14 mouse cellular contexts compared by ENCODE assay signal in genomic region chr4:47707966-47708365, GRCm38 (mm10).
DNase-seq lines count a peak whose midpoint lies in the region; ATAC-seq and TF ChIP-seq lines count a peak whose summit lies in the region.
"Had no signal": no experiment of that assay in that cellular context is flagged by ENCODE, and none has a peak within 500 bp of the region (broad histone marks: within the 10 kb centered on the region; RNA-seq: fewer than 3 reads in every experiment).

No protein-coding gene starts in this region.

- no peak for TF ChIP-seq CTCF in midbrain, postnatal 0 days (IDR thresholded peaks at IDR 0.05)
- TF ChIP-seq CTCF in gastrocnemius, adult 2 months (IDR thresholded peaks at IDR 0.05), result no peak

- H3K27ac ChIP-seq in midbrain, postnatal 0 days (ENCODE audit: low read depth, low read length), result no peak overlapping the region
- no peak overlapping the region for H3K27ac ChIP-seq in midbrain, embryonic 13.5 days
- no peak overlapping the region for H3K27ac ChIP-seq in gastrocnemius, adult 2 months
- no peak overlapping the region for H3K27ac ChIP-seq in midbrain, embryonic 14.5 days (replicated peaks; ENCODE audit: low read depth, low read length)
- H3K27ac ChIP-seq: heart, embryonic 10.5 days; liver, embryonic 15.5 days had no signal

- DNase-seq in midbrain, postnatal 0 days (ENCODE audit: low spot score), result peak; percentile 42
- DNase-seq in gastrocnemius, adult 2 months, result peak; percentile 79
- peak; percentile 77 for DNase-seq in left cerebral cortex, adult 18-20 months (ENCODE audit: low spot score in 2 of 2)
- peak; percentile 84 for DNase-seq in telencephalon, adult 2 months (ENCODE audit: low read depth, low spot score)
- DNase-seq in urinary bladder, postnatal 36 days (ENCODE audit: low spot score in 2 of 2), result no peak
- DNase-seq in kidney, adult 18-20 months, result no peak
- DNase-seq in midbrain, embryonic 14.5 days, result no peak
- DNase-seq: retina, postnatal 1 day; thymus, postnatal 4 days had no signal

- no peak for ATAC-seq in midbrain, postnatal 0 days (ENCODE audit: low FRiP score)
- ATAC-seq in midbrain, embryonic 13.5 days, result no peak
- ATAC-seq in midbrain, embryonic 14.5 days (ENCODE audit: low FRiP score, low TSS enrichment), result no peak
- ATAC-seq: inflammation-experienced regulatory T-cells, adult 6 months had no signal

- no peaks in the 10 kb centered on the region for H3K4me1 ChIP-seq in midbrain, postnatal 0 days (ENCODE audit: insufficient read depth, low read length)
- H3K4me1 ChIP-seq in midbrain, embryonic 13.5 days (replicated peaks), result no peaks in the 10 kb centered on the region
- H3K4me1 ChIP-seq in midbrain, embryonic 14.5 days (ENCODE audit: control insufficient read depth, insufficient read depth, low read length), result no peaks in the 10 kb centered on the region
- H3K4me1 ChIP-seq: liver, embryonic 15.5 days had no signal

- intact Hi-C loops in gastrocnemius, adult 2 months (cut with DNase I), result no loop called here

- no peak overlapping the region for H3K4me2 ChIP-seq in midbrain, postnatal 0 days (ENCODE audit: low read depth, low read length, poor library complexity, severe bottlenecking)
- no peak overlapping the region for H3K4me2 ChIP-seq in midbrain, embryonic 13.5 days (replicated peaks)
- H3K4me2 ChIP-seq in midbrain, embryonic 14.5 days (ENCODE audit: low read length), result no peak overlapping the region
- H3K4me2 ChIP-seq: liver, embryonic 15.5 days had no signal

- H3K36me3 ChIP-seq in midbrain, postnatal 0 days (ENCODE audit: insufficient read depth, low read length), result no peaks in the 10 kb centered on the region
- no peaks in the 10 kb centered on the region for H3K36me3 ChIP-seq in midbrain, embryonic 13.5 days
- H3K36me3 ChIP-seq in midbrain, embryonic 14.5 days (ENCODE audit: control insufficient read depth, insufficient read depth, low read length), result no peaks in the 10 kb centered on the region
- H3K36me3 ChIP-seq: heart, embryonic 10.5 days; liver, embryonic 15.5 days had no signal

- H3K9ac ChIP-seq in midbrain, postnatal 0 days (replicated peaks; ENCODE audit: low read length, poor library complexity, severe bottlenecking), result no peak overlapping the region
- H3K9ac ChIP-seq in midbrain, embryonic 13.5 days (replicated peaks), result no peak overlapping the region
- H3K9ac ChIP-seq in midbrain, embryonic 14.5 days (replicated peaks; ENCODE audit: low read length), result no peak overlapping the region
- H3K9ac ChIP-seq: liver, embryonic 15.5 days had no signal

- no peaks in the 10 kb centered on the region for H3K9me3 ChIP-seq in midbrain, postnatal 0 days (ENCODE audit: low read length)
- H3K9me3 ChIP-seq in midbrain, embryonic 13.5 days, result no peaks in the 10 kb centered on the region
- no peaks in the 10 kb centered on the region for H3K9me3 ChIP-seq in midbrain, embryonic 14.5 days (ENCODE audit: control insufficient read depth, low read length)
- H3K9me3 ChIP-seq: heart, embryonic 10.5 days; liver, embryonic 15.5 days had no signal

- H3K27me3 ChIP-seq in midbrain, postnatal 0 days (ENCODE audit: insufficient read depth, low read length), result no peaks in the 10 kb centered on the region
- H3K27me3 ChIP-seq in midbrain, embryonic 13.5 days, result no peaks in the 10 kb centered on the region
- no peaks in the 10 kb centered on the region for H3K27me3 ChIP-seq in midbrain, embryonic 14.5 days (ENCODE audit: control insufficient read depth, insufficient read depth, low read length)
- H3K27me3 ChIP-seq: CH12.LX; liver, embryonic 15.5 days had no signal

- H3K4me3 ChIP-seq in midbrain, postnatal 0 days (ENCODE audit: low read depth, low read length), result no peak overlapping the region
- no peak overlapping the region for H3K4me3 ChIP-seq in midbrain, embryonic 13.5 days (replicated peaks)
- no peak overlapping the region for H3K4me3 ChIP-seq in gastrocnemius, adult 2 months
- no peak overlapping the region for H3K4me3 ChIP-seq in midbrain, embryonic 14.5 days (replicated peaks; ENCODE audit: low read depth, low read length)
- H3K4me3 ChIP-seq: heart, embryonic 10.5 days; liver, embryonic 15.5 days had no signal

Comparison
In these comparisons a context has a peak if more than half of its experiments do, and no peak if none do; other contexts are left out.
1. DNase-seq: peak in midbrain, postnatal 0 days (single experiment), gastrocnemius, adult 2 months (single experiment), left cerebral cortex, adult 18-20 months (2 of 2) and telencephalon, adult 2 months (single experiment); none in urinary bladder, postnatal 36 days (0 of 2), kidney, adult 18-20 months (single experiment) and midbrain, embryonic 14.5 days (single experiment).